In the genomic region with DNA sequence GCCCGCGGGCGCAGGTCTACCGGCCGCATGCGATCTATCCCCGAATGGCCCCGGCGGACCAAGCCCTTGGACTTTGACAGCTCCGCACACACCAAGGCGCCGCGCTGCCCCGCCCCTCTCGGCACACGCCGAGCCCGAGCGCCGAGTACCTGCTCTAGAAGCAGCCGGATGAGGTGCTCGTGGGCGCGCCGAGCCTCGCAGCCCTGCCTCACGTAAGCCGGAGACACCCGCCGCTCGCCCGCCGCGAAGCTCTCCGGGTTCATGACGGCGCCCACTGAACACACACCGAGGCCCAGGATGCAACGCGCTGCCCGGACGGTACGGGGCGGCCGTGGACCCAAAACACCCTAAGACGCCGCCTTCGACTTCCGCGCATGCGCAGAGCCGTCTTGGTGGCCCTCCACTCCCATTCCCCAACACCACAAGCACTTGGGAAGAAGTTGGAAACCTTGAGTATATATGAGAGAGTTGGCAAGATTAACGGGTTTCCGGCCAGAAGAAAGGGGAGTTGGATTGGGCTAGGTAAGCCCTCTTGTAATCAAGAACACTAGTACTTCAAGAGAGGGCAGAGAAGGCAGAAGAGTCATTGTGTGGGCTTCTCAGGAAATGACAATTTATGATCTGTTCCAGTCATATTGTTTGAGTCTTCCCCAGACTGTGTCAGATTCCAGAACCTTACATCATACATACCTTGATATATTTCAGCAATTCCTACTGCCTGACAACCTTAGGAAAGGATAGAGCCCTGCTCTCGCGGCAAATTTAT, we compare ENCODE assay signal across 7 mouse cellular contexts. TPM values are rescaled to one million over a fixed set of nuclear protein-coding genes. Genes with fewer than 3 reads are reported as not detected.
DNase-seq lines count a peak whose midpoint lies in the region; ATAC-seq lines count a peak whose summit lies in the region.

A gene (minus strand): TSS at position 283 of the 766 bp plus-strand sequence.

- no peaks in the 10 kb centered on the region for H3K9me3 ChIP-seq in intestine, embryonic 16.5 days (ENCODE audit: control insufficient read depth, low read length)
- H3K9me3 ChIP-seq in midbrain, embryonic 11.5 days (ENCODE audit: control insufficient read depth, low read length) = no peaks in the 10 kb centered on the region

- peak within 1 kb of the TSS; percentile 87 for H3K4me3 ChIP-seq in intestine, embryonic 16.5 days (ENCODE audit: low read length)
- H3K4me3 ChIP-seq in midbrain, embryonic 11.5 days (ENCODE audit: low read depth, low read length) = peak within 1 kb of the TSS; percentile 65

- WGBS in intestine, embryonic 16.5 days = 4% methylated on average over 56 of the region's 56 CpGs
- 4% methylated on average over 54 of the region's 56 CpGs for WGBS in midbrain, embryonic 11.5 days

- H3K9ac ChIP-seq in intestine, embryonic 16.5 days (ENCODE audit: low read depth, low read length) = peak within 1 kb of the TSS; percentile 86
- H3K9ac ChIP-seq in midbrain, embryonic 11.5 days (ENCODE audit: low read length) = peak within 1 kb of the TSS; percentile 75

- 0 out of 2 replicates have a peak, but pooled peaks cover 3% of the 10 kb centered on the region for H3K36me3 ChIP-seq in intestine, embryonic 16.5 days (ENCODE audit: control insufficient read depth, insufficient read depth, low read length)
- no peaks in the 10 kb centered on the region for H3K36me3 ChIP-seq in midbrain, embryonic 11.5 days (ENCODE audit: control insufficient read depth, insufficient read depth, low read length)

- peaks cover 5% of the 10 kb centered on the region for H3K4me1 ChIP-seq in intestine, embryonic 16.5 days (ENCODE audit: control insufficient read depth, insufficient read depth, low read length)
- peaks cover 12% of the 10 kb centered on the region; the same call in 1 of the 2 replicates for H3K4me1 ChIP-seq in midbrain, embryonic 11.5 days (ENCODE audit: control insufficient read depth, insufficient read depth, low read length)

- peak; percentile 97 for ATAC-seq in intestine, embryonic 16.5 days
- ATAC-seq in midbrain, embryonic 11.5 days (ENCODE audit: low FRiP score) = peak; percentile 97

- peak within 1 kb of the TSS; percentile 59 for H3K4me2 ChIP-seq in intestine, embryonic 16.5 days (ENCODE audit: low read depth, low read length)
- H3K4me2 ChIP-seq in midbrain, embryonic 11.5 days = peak within 1 kb of the TSS; percentile 41

- peak within 1 kb of the TSS; percentile 95 for H3K27ac ChIP-seq in intestine, embryonic 16.5 days (ENCODE audit: low read length)
- H3K27ac ChIP-seq in midbrain, embryonic 11.5 days (ENCODE audit: low read depth, low read length) = no peak within 1 kb of the TSS

- intact Hi-C loops in left cerebral cortex, postnatal 36 days (cut with DNase I) = loop anchor here (5.0 to 10.0 kb wide), 2 partner anchors 115 to 148 kb away; no protein-coding TSS in a partner anchor

- H3K27me3 ChIP-seq in intestine, embryonic 16.5 days (replicated peaks; ENCODE audit: control insufficient read depth, insufficient read depth, low read length) = no peaks in the 10 kb centered on the region
- no peaks in the 10 kb centered on the region for H3K27me3 ChIP-seq in midbrain, embryonic 11.5 days (ENCODE audit: control insufficient read depth, insufficient read depth, low read length)

- DNase-seq in adrenal gland, adult 8-10 months = peak; percentile 87
- peak; percentile 89 for DNase-seq in embryo, embryonic 9.5 days (ENCODE audit: extremely low spot score)
- peak; percentile 90 to 94 for DNase-seq in gastrocnemius, postnatal 4 days (ENCODE audit: low spot score in 2 of 2)
- peak; percentile 94 for DNase-seq in left cerebral cortex, postnatal 36 days (ENCODE audit: low spot score in 2 of 2)
- peak; percentile 98 for DNase-seq in midbrain, embryonic 11.5 days (ENCODE audit: low spot score, missing footprints)
- DNase-seq in skeletal muscle tissue, adult 2 months (ENCODE audit: low read depth, low spot score) = peak; percentile 89

RNA-seq across cellular contexts. Expression of the gene that starts here (rescaled TPM):
- total RNA-seq in adrenal gland, adult 8-10 months (2022) = 10 to 100 TPM; 17.6 to 22.4 (median 18.1) TPM
- 1 to 10 TPM; 7.5 TPM for total RNA-seq in gastrocnemius, postnatal 4 days (2021)
- polyA plus RNA-seq in intestine, embryonic 16.5 days (2015; fragmentation: Nextera tagmentation; extraction: Ambion mirVana) = 11.9 and 12.9 TPM in 2 replicates
- 10 to 100 TPM in 1 of 2 experiments, 1 to 10 TPM in 1; 9.4 to 12.2 TPM for total RNA-seq in left cerebral cortex, postnatal 36 days (2021)
- 8.0 and 8.7 TPM in 2 replicates for polyA plus RNA-seq in midbrain, embryonic 11.5 days (2014; fragmentation: Nextera tagmentation; extraction: Ambion mirVana)
